Mouse (Mus musculus) right cerebral cortex, postnatal 10 days (tissue): ENCODE data around the gene Gzma.

Source experiments
- DNase-seq, 2 experiments: peaks; one replicate each; pipeline ENCODE4 v3.0.0; 2021; ENCODE audit warnings: low spot score in 2 of 2

Gene Gzma

GRCm38 (mm10) chr13:113100879-113101278, at the start of gene Gzma:
TSS of gene Gzma (minus strand) at chr13:113100981.
- DNase-seq = no peak

- DNase-seq = no peak
Observed at GRCm38 (mm10) chr13:113139597-113139996, 38.8 kb upstream of the Gzma start.

- peak; percentile 24 to 56 for DNase-seq
Observed at GRCm38 (mm10) chr13:113129974-113130373, 29.2 kb upstream of the Gzma start.

- DNase-seq = no peak
Observed at GRCm38 (mm10) chr13:113121326-113121725, 20.5 kb upstream of the Gzma start.

- no peak for DNase-seq
Observed at GRCm38 (mm10) chr13:113120324-113121237, 19.8 kb upstream of the Gzma start.

- no peak for DNase-seq
Observed at GRCm38 (mm10) chr13:113118977-113119376, 18.2 kb upstream of the Gzma start.

GRCm38 (mm10) chr13:113104759-113105158, 4.0 kb upstream of the Gzma start:
- DNase-seq = no peak

- no peak for DNase-seq
Observed at GRCm38 (mm10) chr13:113101804-113102203, 1.0 kb upstream of the Gzma start.

GRCm38 (mm10) chr13:113098406-113098805, 2.4 kb downstream of the Gzma start:
- no peak for DNase-seq

- DNase-seq = no peak
Observed at GRCm38 (mm10) chr13:113097011-113097410, 3.8 kb downstream of the Gzma start.

GRCm38 (mm10) chr13:113094618-113095017, 6.2 kb downstream of the Gzma start:
- no peak for DNase-seq

GRCm38 (mm10) chr13:113090489-113090888, 10.3 kb downstream of the Gzma start:
- DNase-seq = no peak

- DNase-seq = no peak
Observed at GRCm38 (mm10) chr13:113087226-113088017, 13.4 kb downstream of the Gzma start.

- no peak for DNase-seq
Observed at GRCm38 (mm10) chr13:113084732-113085131, 16.0 kb downstream of the Gzma start.

- DNase-seq = no peak
Observed at GRCm38 (mm10) chr13:113082101-113082500, 18.7 kb downstream of the Gzma start.

GRCm38 (mm10) chr13:113079021-113079420, 21.8 kb downstream of the Gzma start:
- no peak for DNase-seq

- DNase-seq = no peak
Observed at GRCm38 (mm10) chr13:113064542-113064941, 36.2 kb downstream of the Gzma start.

- no peak for DNase-seq
Observed at GRCm38 (mm10) chr13:113061746-113062145, 39.0 kb downstream of the Gzma start.

GRCm38 (mm10) chr13:113055826-113056225, 45.0 kb downstream of the Gzma start:
- DNase-seq = peak; percentile 45 to 51

GRCm38 (mm10) chr13:113054230-113054629, 46.6 kb downstream of the Gzma start:
- no peak for DNase-seq

GRCm38 (mm10) chr13:113047647-113048046, 53.1 kb downstream of the Gzma start:
- DNase-seq = no peak

- no peak for DNase-seq
Observed at GRCm38 (mm10) chr13:113047018-113047417, 53.8 kb downstream of the Gzma start.
